Comparison of ENCODE assay signal across 7 mouse cellular contexts in genomic region chr10:79925785-79926490, GRCm38 (mm10). TPM values are rescaled to one million over a fixed set of nuclear protein-coding genes. Genes with fewer than 3 reads are reported as not detected.
A peak's percentile ranks its signal among the peaks of the same experiment; 100 is the strongest.
DNase-seq lines count a peak whose midpoint lies in the region; ATAC-seq and TF ChIP-seq lines count a peak whose summit lies in the region.

No protein-coding gene starts in this region.

- peaks cover 27% of the 10 kb centered on the region for H3K27me3 ChIP-seq in lung, embryonic 15.5 days
- peaks cover 32% of the 10 kb centered on the region for H3K27me3 ChIP-seq in hindbrain, embryonic 15.5 days
- H3K27me3 ChIP-seq in midbrain, postnatal 0 days (ENCODE audit: insufficient read depth, low read length): peaks cover 19% of the 10 kb centered on the region

- DNase-seq in lung, postnatal 25 days (ENCODE audit: low spot score): no peak
- DNase-seq in midbrain, postnatal 0 days (ENCODE audit: low spot score): no peak
- no peak for DNase-seq in layer of hippocampus, adult 8-10 months (ENCODE audit: low spot score in 2 of 2)
- DNase-seq in layer of hippocampus, adult 9-11 months: no peak

- WGBS in lung, embryonic 15.5 days: 5% methylated on average over 15 of the region's 15 CpGs
- WGBS in hindbrain, embryonic 15.5 days: 11% methylated on average over 15 of the region's 15 CpGs
- 10% methylated on average over 14 of the region's 15 CpGs for WGBS in midbrain, postnatal 0 days

- peaks cover 43% of the 10 kb centered on the region for H3K4me1 ChIP-seq in lung, embryonic 15.5 days
- H3K4me1 ChIP-seq in brown adipose tissue, adult 24 weeks (ENCODE audit: control insufficient read depth, insufficient read depth, insufficient read length, low read length): peaks cover 2% of the 10 kb centered on the region; the same call in 1 of the 2 replicates
- peaks cover 45% of the 10 kb centered on the region for H3K4me1 ChIP-seq in hindbrain, embryonic 15.5 days (replicated peaks)
- peaks cover 10% of the 10 kb centered on the region for H3K4me1 ChIP-seq in midbrain, postnatal 0 days (ENCODE audit: insufficient read depth, low read length)

- ATAC-seq in lung, embryonic 15.5 days (ENCODE audit: borderline replicate concordance, extremely low read depth, low FRiP score, low TSS enrichment): no peak; the same call in 1 of the 2 replicates
- no peak; the same call in 1 of the 2 replicates for ATAC-seq in hindbrain, embryonic 15.5 days (ENCODE audit: low FRiP score, low read depth)
- ATAC-seq in midbrain, postnatal 0 days (ENCODE audit: low FRiP score): no peak

- no peak for TF ChIP-seq CTCF in midbrain, postnatal 0 days (IDR thresholded peaks at IDR 0.05)

- peak overlapping the region; percentile 81 for H3K9ac ChIP-seq in lung, embryonic 15.5 days
- H3K9ac ChIP-seq in hindbrain, embryonic 15.5 days: peak overlapping the region; percentile 89
- H3K9ac ChIP-seq in midbrain, postnatal 0 days (replicated peaks; ENCODE audit: low read length, poor library complexity, severe bottlenecking): peak overlapping the region; percentile 86; the same call in 1 of the 2 replicates

- H3K4me2 ChIP-seq in lung, embryonic 15.5 days: peak overlapping the region; percentile 91
- H3K4me2 ChIP-seq in hindbrain, embryonic 15.5 days: peak overlapping the region; percentile 93
- H3K4me2 ChIP-seq in midbrain, postnatal 0 days (ENCODE audit: low read depth, low read length, poor library complexity, severe bottlenecking): peak overlapping the region; percentile 90

- H3K9me3 ChIP-seq in lung, embryonic 15.5 days: no peaks in the 10 kb centered on the region
- no peaks in the 10 kb centered on the region for H3K9me3 ChIP-seq in hindbrain, embryonic 15.5 days
- no peaks in the 10 kb centered on the region for H3K9me3 ChIP-seq in midbrain, postnatal 0 days (ENCODE audit: low read length)

- H3K36me3 ChIP-seq in lung, embryonic 15.5 days: no peaks in the 10 kb centered on the region
- H3K36me3 ChIP-seq in hindbrain, embryonic 15.5 days: no peaks in the 10 kb centered on the region
- 0 out of 2 replicates have a peak, but pooled peaks cover 1% of the 10 kb centered on the region for H3K36me3 ChIP-seq in midbrain, postnatal 0 days (ENCODE audit: insufficient read depth, low read length)

- peak overlapping the region; percentile 93 for H3K27ac ChIP-seq in lung, embryonic 15.5 days
- no peak overlapping the region for H3K27ac ChIP-seq in brown adipose tissue, adult 24 weeks (replicated peaks; ENCODE audit: low read depth, low read length)
- H3K27ac ChIP-seq in hindbrain, embryonic 15.5 days (replicated peaks): peak overlapping the region; percentile 92
- peak overlapping the region; percentile 82; the same call in 1 of the 2 replicates for H3K27ac ChIP-seq in midbrain, postnatal 0 days (ENCODE audit: low read depth, low read length)

- H3K4me3 ChIP-seq in lung, embryonic 15.5 days: peak overlapping the region; percentile 77
- H3K4me3 ChIP-seq in brown adipose tissue, adult 24 weeks (ENCODE audit: insufficient read depth, low read depth, low read length): peak overlapping the region; percentile 98
- peak overlapping the region; percentile 96 for H3K4me3 ChIP-seq in hindbrain, embryonic 15.5 days
- peak overlapping the region; percentile 89 for H3K4me3 ChIP-seq in midbrain, postnatal 0 days (ENCODE audit: low read depth, low read length)

RNA-seq across cellular contexts. Expression of gene Arid3a, which starts 0.9 kb away (rescaled TPM):
- 4.8 and 6.0 TPM in 2 replicates for polyA plus RNA-seq in lung, embryonic 15.5 days (2015; fragmentation: Nextera tagmentation; extraction: Ambion mirVana)
- polyA plus RNA-seq in brown adipose tissue, adult 24 weeks (2012; ENCODE audit: insufficient read depth, insufficient read length, missing spikeins): 1.3 and 2.9 TPM in 2 replicates
- polyA plus RNA-seq in hindbrain, embryonic 15.5 days (2015; fragmentation: Nextera tagmentation; extraction: Ambion mirVana): 2.9 and 3.2 TPM in 2 replicates
- total RNA-seq in midbrain, postnatal 0 days (2014; rRNA removed): 9.0 and 9.5 TPM in 2 replicates
- polyA plus RNA-seq in midbrain, postnatal 0 days (2015; fragmentation: Nextera tagmentation; extraction: Ambion mirVana): 3.1 and 3.3 TPM in 2 replicates
- 10 to 100 TPM in 1 of 4 experiments, 1 to 10 TPM in 3; 6.6 to 11.8 (median 7.5) TPM for total RNA-seq in layer of hippocampus, adult 8-10 months (2022)

RNA-seq across cellular contexts. Expression of gene R3hdm4, which starts 4.9 kb away (rescaled TPM):
- 143 and 152 TPM in 2 replicates for polyA plus RNA-seq in lung, embryonic 15.5 days (2015; fragmentation: Nextera tagmentation; extraction: Ambion mirVana)
- 55.0 and 60.7 TPM in 2 replicates for polyA plus RNA-seq in brown adipose tissue, adult 24 weeks (2012; ENCODE audit: insufficient read depth, insufficient read length, missing spikeins)
- 258 and 289 TPM in 2 replicates for polyA plus RNA-seq in hindbrain, embryonic 15.5 days (2015; fragmentation: Nextera tagmentation; extraction: Ambion mirVana)
- 108 and 118 TPM in 2 replicates for total RNA-seq in midbrain, postnatal 0 days (2014; rRNA removed)
- 301 and 323 TPM in 2 replicates for polyA plus RNA-seq in midbrain, postnatal 0 days (2015; fragmentation: Nextera tagmentation; extraction: Ambion mirVana)
- total RNA-seq in layer of hippocampus, adult 8-10 months (2022): 100 to 1,000 TPM; 340 to 392 (median 347) TPM

RNA-seq across cellular contexts. Expression of gene Kiss1r, which starts 9.2 kb away (rescaled TPM):
- polyA plus RNA-seq in lung, embryonic 15.5 days (2015; fragmentation: Nextera tagmentation; extraction: Ambion mirVana): 0.59 and 0.87 TPM in 2 replicates
- 0.38 and 0.63 TPM in 2 replicates for polyA plus RNA-seq in brown adipose tissue, adult 24 weeks (2012; ENCODE audit: insufficient read depth, insufficient read length, missing spikeins)
- polyA plus RNA-seq in hindbrain, embryonic 15.5 days (2015; fragmentation: Nextera tagmentation; extraction: Ambion mirVana): 2.7 and 3.1 TPM in 2 replicates
- 6.1 and 9.6 TPM in 2 replicates for total RNA-seq in midbrain, postnatal 0 days (2014; rRNA removed)
- polyA plus RNA-seq in midbrain, postnatal 0 days (2015; fragmentation: Nextera tagmentation; extraction: Ambion mirVana): 4.4 and 5.5 TPM in 2 replicates
- total RNA-seq in layer of hippocampus, adult 8-10 months (2022): 1 to 10 TPM; 6.3 to 8.3 (median 7.6) TPM

RNA-seq across cellular contexts. Expression of gene Gm26602, which starts 15.3 kb away (rescaled TPM):
- polyA plus RNA-seq in lung, embryonic 15.5 days (2015; fragmentation: Nextera tagmentation; extraction: Ambion mirVana): 1.2 and 1.7 TPM in 2 replicates
- not detected in 2 replicates for polyA plus RNA-seq in brown adipose tissue, adult 24 weeks (2012; ENCODE audit: insufficient read depth, insufficient read length, missing spikeins)
- polyA plus RNA-seq in hindbrain, embryonic 15.5 days (2015; fragmentation: Nextera tagmentation; extraction: Ambion mirVana): 3.0 TPM in 1 of 2 replicates, not detected in the other
- not detected in 2 replicates for total RNA-seq in midbrain, postnatal 0 days (2014; rRNA removed)
- 7.4 and 17.3 TPM in 2 replicates for polyA plus RNA-seq in midbrain, postnatal 0 days (2015; fragmentation: Nextera tagmentation; extraction: Ambion mirVana)
- total RNA-seq in layer of hippocampus, adult 8-10 months (2022): not detected

RNA-seq across cellular contexts. Expression of gene Med16, which starts 17.2 kb away (rescaled TPM):
- 54.7 and 56.1 TPM in 2 replicates for polyA plus RNA-seq in lung, embryonic 15.5 days (2015; fragmentation: Nextera tagmentation; extraction: Ambion mirVana)
- polyA plus RNA-seq in brown adipose tissue, adult 24 weeks (2012; ENCODE audit: insufficient read depth, insufficient read length, missing spikeins): 11.2 and 12.9 TPM in 2 replicates
- polyA plus RNA-seq in hindbrain, embryonic 15.5 days (2015; fragmentation: Nextera tagmentation; extraction: Ambion mirVana): 51.2 and 54.2 TPM in 2 replicates
- 75.9 and 79.6 TPM in 2 replicates for total RNA-seq in midbrain, postnatal 0 days (2014; rRNA removed)
- 54.9 and 55.3 TPM in 2 replicates for polyA plus RNA-seq in midbrain, postnatal 0 days (2015; fragmentation: Nextera tagmentation; extraction: Ambion mirVana)
- total RNA-seq in layer of hippocampus, adult 8-10 months (2022): 10 to 100 TPM; 50.4 to 61.2 (median 57.1) TPM
